22 mouse cellular contexts compared by ENCODE assay signal in the genomic region with DNA sequence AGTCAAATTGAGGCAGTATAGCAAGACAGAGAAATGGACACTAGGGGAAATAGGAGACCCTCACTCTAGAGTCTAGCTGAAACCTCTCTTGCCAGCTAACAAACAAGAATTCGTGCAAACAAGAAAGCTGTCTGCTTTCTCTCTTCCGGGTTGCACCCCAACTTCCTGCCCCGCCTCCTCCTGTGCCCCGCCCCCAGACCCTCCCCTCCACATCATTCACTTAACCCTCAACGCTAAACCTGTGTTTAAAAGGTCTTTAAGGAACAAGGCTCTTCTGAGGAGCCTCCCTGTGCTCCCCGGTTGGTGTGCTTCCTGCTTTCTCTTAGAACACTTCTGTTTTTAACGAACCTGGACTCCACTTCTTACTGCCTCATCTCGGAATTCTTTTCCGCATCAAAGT.
DNase-seq lines count a peak whose midpoint lies in the region; ATAC-seq and TF ChIP-seq lines count a peak whose summit lies in the region.
"Had no signal": no experiment of that assay in that cellular context is flagged by ENCODE, and none has a peak within 500 bp of the region (broad histone marks: within the 10 kb centered on the region; RNA-seq: fewer than 3 reads in every experiment).

No protein-coding gene starts in this region.

- peak overlapping the region; percentile 33 for H3K4me3 ChIP-seq in gastrocnemius, adult 2 months
- H3K4me3 ChIP-seq in intestine, postnatal 0 days (ENCODE audit: low read depth, low read length), result no peak overlapping the region
- no peak overlapping the region for H3K4me3 ChIP-seq in intestine, embryonic 15.5 days (replicated peaks)
- H3K4me3 ChIP-seq in limb, embryonic 15.5 days, result peak overlapping the region; percentile 15; the same call in 1 of the 2 replicates
- H3K4me3 ChIP-seq: embryonic facial prominence, embryonic 15.5 days; forebrain, embryonic 12.5 days; hindbrain, embryonic 10.5 days; kidney, embryonic 15.5 days had no signal

- no peak for ATAC-seq in intestine, postnatal 0 days
- ATAC-seq in intestine, embryonic 15.5 days, result no peak
- ATAC-seq in limb, embryonic 15.5 days (ENCODE audit: insufficient number of reproducible peaks, low FRiP score, low TSS enrichment, low read depth), result no peak
- ATAC-seq: activated CD4-positive, CD25-positive, alpha-beta regulatory T cell, adult 4 months; lung, postnatal 0 days; midbrain, embryonic 16.5 days had no signal

- 55% methylated on average over 9 of the region's 9 CpGs for WGBS in intestine, postnatal 0 days
- WGBS in intestine, embryonic 15.5 days, result 55% methylated on average over 9 of the region's 9 CpGs
- WGBS in limb, embryonic 15.5 days, result 48% methylated on average over 9 of the region's 9 CpGs

- H3K4me1 ChIP-seq in intestine, postnatal 0 days (replicated peaks; ENCODE audit: control insufficient read depth, insufficient read depth, low read length), result no peaks in the 10 kb centered on the region
- H3K4me1 ChIP-seq in intestine, embryonic 15.5 days (replicated peaks), result 0 out of 2 replicates have a peak, but pooled peaks cover under 1% of the 10 kb centered on the region
- H3K4me1 ChIP-seq in limb, embryonic 15.5 days, result no peaks in the 10 kb centered on the region
- H3K4me1 ChIP-seq: embryonic facial prominence, embryonic 15.5 days; forebrain, embryonic 12.5 days; kidney, embryonic 15.5 days had no signal

- 0 out of 2 replicates have a peak overlapping the region, but pooled peaks have one; percentile 24 for H3K4me2 ChIP-seq in intestine, postnatal 0 days (replicated peaks; ENCODE audit: low read depth)
- no peak overlapping the region for H3K4me2 ChIP-seq in intestine, embryonic 15.5 days (replicated peaks)
- peak overlapping the region; percentile 14; the same call in 1 of the 2 replicates for H3K4me2 ChIP-seq in limb, embryonic 15.5 days
- H3K4me2 ChIP-seq: embryonic facial prominence, embryonic 15.5 days; forebrain, embryonic 12.5 days; kidney, embryonic 15.5 days had no signal

- no peak overlapping the region for H3K9ac ChIP-seq in intestine, postnatal 0 days (ENCODE audit: low read depth, low read length)
- no peak overlapping the region for H3K9ac ChIP-seq in intestine, embryonic 15.5 days
- H3K9ac ChIP-seq in limb, embryonic 15.5 days, result no peak overlapping the region
- H3K9ac ChIP-seq: embryonic facial prominence, embryonic 15.5 days; forebrain, embryonic 12.5 days; kidney, embryonic 15.5 days; liver, embryonic 14.5 days had no signal

- intact Hi-C loops in gastrocnemius, adult 2 months (cut with DNase I), result no loop called here

- no peaks in the 10 kb centered on the region for H3K9me3 ChIP-seq in intestine, postnatal 0 days (ENCODE audit: control insufficient read depth)
- no peaks in the 10 kb centered on the region for H3K9me3 ChIP-seq in intestine, embryonic 15.5 days
- H3K9me3 ChIP-seq in limb, embryonic 15.5 days, result no peaks in the 10 kb centered on the region
- H3K9me3 ChIP-seq: embryonic facial prominence, embryonic 15.5 days; forebrain, embryonic 12.5 days; hindbrain, embryonic 10.5 days; kidney, embryonic 15.5 days had no signal

- no peaks in the 10 kb centered on the region for H3K27me3 ChIP-seq in intestine, postnatal 0 days (replicated peaks; ENCODE audit: control insufficient read depth, insufficient read depth, low read length)
- H3K27me3 ChIP-seq in intestine, embryonic 15.5 days (replicated peaks), result no peaks in the 10 kb centered on the region
- H3K27me3 ChIP-seq in limb, embryonic 15.5 days, result no peaks in the 10 kb centered on the region
- H3K27me3 ChIP-seq: CH12.LX; embryonic facial prominence, embryonic 15.5 days; kidney, embryonic 15.5 days had no signal

- no peak for DNase-seq in gastrocnemius, adult 2 months
- DNase-seq in gastrocnemius, adult 8-10 months (ENCODE audit: low spot score in 2 of 2), result no peak
- DNase-seq in ZHBTc4 (ENCODE audit: low read depth, low spot score), result peak; percentile 57
- no peak for DNase-seq in kidney, adult 11 months
- DNase-seq in ovary, postnatal 10 days (ENCODE audit: low spot score), result no peak
- DNase-seq: adrenal gland, postnatal 14 days; cerebellum, adult 11-12 months; layer of hippocampus, postnatal 36 days; right cerebral cortex, adult 18-20 months; spleen, adult 18-20 months had no signal

- no peak overlapping the region for H3K27ac ChIP-seq in gastrocnemius, adult 2 months
- H3K27ac ChIP-seq in intestine, postnatal 0 days (ENCODE audit: low read depth, low read length), result no peak overlapping the region
- no peak overlapping the region for H3K27ac ChIP-seq in intestine, embryonic 15.5 days
- no peak overlapping the region for H3K27ac ChIP-seq in limb, embryonic 15.5 days
- H3K27ac ChIP-seq: embryonic facial prominence, embryonic 15.5 days; forebrain, embryonic 12.5 days; hindbrain, embryonic 10.5 days; kidney, embryonic 15.5 days; liver, embryonic 14.5 days had no signal

- TF ChIP-seq CTCF in gastrocnemius, adult 2 months (IDR thresholded peaks at IDR 0.05), result no peak
- no peak for TF ChIP-seq CTCF in intestine, postnatal 0 days (IDR thresholded peaks at IDR 0.05; ENCODE audit: low read depth)

- H3K36me3 ChIP-seq in intestine, postnatal 0 days (ENCODE audit: control insufficient read depth, insufficient read depth), result no peaks in the 10 kb centered on the region
- H3K36me3 ChIP-seq in intestine, embryonic 15.5 days, result no peaks in the 10 kb centered on the region
- H3K36me3 ChIP-seq in limb, embryonic 15.5 days, result no peaks in the 10 kb centered on the region
- H3K36me3 ChIP-seq: embryonic facial prominence, embryonic 15.5 days; forebrain, embryonic 12.5 days; hindbrain, embryonic 10.5 days; kidney, embryonic 15.5 days had no signal

Comparison
In these comparisons a context has a peak if more than half of its experiments do, and no peak if none do; other contexts are left out.
1. H3K4me3 ChIP-seq: peak in gastrocnemius, adult 2 months (single experiment) and limb, embryonic 15.5 days (single experiment); none in intestine, postnatal 0 days (single experiment) and intestine, embryonic 15.5 days (single experiment).